Mouse (Mus musculus) lung, postnatal 4 days (tissue): ENCODE data around the gene Ttc28.
A peak's percentile ranks its signal among the peaks of the same experiment; 100 is the strongest.

ENCODE experiments used
- DNase-seq, 2 experiments: peaks; one replicate each; pipeline ENCODE4 v3.0.0; 2021

The Ttc28 gene

GRCm38 (mm10) chr5:111012064-111012463 lies 132.5 kb downstream of the Ttc28 start:
- peak in 1 of 2 experiments; percentile 39 for DNase-seq

DNA sequence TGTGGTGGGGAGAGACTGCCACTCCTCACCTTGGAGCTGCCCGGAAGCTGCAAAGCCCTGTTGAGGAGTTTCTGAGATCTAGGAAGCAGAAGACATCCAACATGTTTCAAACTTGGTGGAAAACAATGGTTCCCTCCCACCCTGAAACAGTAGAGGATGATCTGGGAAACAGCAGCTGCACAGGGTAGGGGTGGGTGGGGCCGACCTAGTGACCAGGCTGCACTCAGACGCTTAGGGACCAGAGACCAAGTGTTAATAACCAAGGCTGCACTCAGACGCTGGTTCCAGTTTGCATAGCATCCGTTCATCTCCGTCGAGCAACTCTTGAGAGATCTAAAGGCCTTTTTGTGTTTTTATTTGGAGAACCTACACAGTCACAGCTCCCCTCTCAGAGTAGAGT lies 133.0 kb downstream of the Ttc28 start:
- no peak for DNase-seq

DNA sequence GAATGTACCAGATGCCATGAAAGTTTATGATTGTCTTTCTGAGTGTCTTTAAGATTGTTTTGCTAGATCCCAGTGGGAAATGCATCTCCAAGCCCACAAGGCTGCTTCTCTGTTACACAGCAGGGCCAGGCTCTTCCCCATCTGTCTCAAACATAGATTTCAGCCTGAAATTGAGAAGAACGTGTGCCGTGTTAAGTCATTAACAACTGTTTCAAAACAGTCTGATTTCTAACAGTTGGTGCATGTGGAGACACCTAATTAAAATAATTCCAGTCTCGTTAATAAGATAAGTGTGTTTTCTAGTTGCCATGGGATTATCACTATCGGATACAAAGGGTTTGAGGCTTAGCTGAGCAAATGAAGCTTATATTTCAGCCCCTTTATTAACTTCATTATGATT lies 135.4 kb downstream of the Ttc28 start:
- DNase-seq: no peak

DNA sequence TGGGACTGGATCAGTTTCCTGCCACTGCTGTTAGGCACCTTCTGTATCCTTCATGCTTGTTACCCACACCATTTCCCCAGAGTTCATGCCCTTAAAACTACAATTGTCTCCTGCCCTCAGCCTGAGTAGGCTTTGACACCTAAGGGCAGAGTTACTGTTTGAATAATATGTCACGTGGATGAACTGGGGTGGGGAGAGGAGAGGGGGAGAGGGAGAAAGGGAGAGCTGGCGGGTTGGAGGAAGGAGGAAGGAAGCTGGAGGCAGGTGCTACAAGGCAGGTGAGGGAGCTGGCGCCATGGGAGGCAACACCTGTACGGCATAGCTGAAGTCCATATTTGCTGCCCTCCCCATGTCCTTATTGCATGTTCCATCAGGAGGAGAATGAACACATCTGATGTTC lies 137.7 kb downstream of the Ttc28 start:
- DNase-seq: no peak

DNA sequence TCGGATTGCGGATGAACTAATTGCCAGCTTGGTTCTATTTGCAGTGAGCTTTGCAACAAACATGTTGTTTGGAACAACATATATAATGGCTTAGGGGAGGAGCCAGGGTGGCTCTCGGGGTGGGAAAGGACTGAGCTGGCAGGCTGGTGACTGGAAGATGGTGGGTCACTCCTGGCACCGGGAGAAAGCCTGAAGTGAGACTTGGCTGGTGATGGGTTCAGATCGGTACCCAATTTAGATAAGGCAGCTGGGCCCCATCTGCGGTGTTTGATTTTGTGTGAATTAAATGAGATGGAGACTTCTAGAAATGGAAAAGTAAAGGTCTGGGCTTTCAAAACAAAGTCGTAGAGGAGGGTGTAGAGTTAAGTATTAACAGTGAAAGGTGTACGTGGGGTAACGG lies 142.7 kb downstream of the Ttc28 start:
- DNase-seq: no peak

GRCm38 (mm10) chr5:111022940-111023339 lies 143.3 kb downstream of the Ttc28 start:
- no peak for DNase-seq

DNA sequence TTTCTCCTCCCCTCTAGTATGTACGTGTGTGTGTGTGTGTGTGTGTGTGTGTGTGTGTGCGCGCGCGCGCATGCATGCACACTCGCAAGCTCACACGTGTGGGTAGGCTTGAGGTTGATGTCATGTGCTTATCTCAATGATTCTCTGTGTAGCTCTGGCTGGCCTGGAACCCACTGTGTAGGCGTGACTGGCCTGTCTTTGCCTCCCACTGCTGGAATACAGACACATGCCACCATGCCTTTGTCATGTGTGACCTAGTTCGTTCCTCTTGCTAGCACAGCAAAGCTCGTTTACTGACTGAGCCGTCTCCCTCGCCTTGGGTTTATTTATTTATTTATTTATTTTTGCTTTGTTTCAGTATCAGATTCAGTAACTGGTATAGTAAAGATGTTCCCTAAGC lies 145.0 kb downstream of the Ttc28 start:
- DNase-seq: no peak

DNA sequence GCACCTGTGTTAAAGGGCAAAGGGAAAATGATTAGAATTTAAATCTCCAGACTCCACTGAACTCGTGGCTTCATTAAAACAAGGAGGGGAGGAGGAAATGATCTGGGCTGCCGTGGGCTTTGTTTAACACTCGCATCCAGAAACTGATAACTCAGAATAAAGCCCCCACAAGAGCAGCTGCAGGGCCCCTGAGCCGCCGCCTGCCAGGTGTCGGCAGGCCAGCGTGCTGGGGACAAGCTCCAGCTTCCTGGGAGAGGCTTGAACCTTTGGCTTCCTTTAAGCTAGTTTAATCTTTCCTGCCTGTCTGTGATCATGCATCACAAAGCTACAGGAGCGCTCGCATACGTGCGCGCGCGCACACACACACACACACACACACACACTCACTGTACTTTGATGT lies 145.9 kb downstream of the Ttc28 start:
- DNase-seq: no peak

DNA sequence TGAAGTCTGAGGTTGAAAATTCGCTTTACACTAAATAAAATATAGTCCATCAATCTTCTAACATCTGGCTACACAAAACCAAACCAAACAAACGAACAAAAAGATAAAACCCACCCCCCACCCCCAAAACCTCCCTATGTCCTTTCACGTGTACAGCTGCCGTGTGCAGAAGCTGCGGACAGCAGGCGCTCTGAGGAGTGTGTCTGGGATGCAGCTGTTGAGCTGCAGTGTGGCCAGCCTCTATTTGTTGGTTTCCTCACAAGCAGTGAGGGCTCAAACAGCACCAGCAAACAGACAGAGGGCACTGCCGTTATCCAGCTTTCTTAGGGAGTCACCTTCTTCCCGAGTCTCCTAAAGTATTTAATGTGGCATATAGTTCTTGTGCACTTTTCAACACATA lies 146.6 kb downstream of the Ttc28 start:
- no peak for DNase-seq

DNA sequence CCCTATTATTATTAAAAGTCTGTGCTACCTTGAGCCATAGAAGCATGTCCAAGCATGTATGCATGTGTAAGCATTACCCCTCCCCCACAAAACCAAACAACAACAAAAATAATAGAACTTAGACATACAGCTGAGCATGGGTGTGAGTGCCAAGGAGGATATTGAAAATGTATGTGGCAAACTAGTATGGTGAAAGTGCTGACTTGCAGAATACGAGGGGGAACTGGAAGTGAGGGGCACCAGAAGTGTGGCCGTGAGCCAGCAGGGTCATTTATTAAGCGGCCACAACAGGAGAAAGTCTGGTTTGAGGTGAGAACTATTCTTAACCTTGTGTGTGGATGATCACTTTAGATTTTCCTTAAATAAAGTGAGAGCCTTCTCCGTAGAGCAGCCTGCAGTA lies 148.7 kb downstream of the Ttc28 start:
- no peak for DNase-seq

DNA sequence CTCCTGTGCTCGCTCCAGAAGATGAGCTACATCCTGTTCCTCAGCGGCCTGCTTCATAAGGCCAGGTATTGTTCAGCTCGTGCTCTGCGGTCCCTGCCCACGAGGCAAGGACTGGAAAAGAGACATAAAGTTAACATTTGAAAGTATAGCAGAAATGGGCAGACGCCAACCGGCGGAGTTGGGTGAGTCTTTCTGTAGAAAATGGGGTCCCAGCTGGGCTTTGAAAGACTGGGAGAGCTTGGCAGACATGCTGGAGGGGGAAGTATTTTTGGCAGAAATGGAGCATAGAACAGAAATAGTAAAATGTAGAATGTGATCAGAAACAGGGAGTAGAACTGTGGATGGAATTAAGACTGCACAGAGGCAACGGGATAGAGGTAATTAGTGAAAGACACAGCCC lies 149.3 kb downstream of the Ttc28 start:
- no peak for DNase-seq

- no peak for DNase-seq
These were observed 153.2 kb downstream of the Ttc28 start for GRCm38 (mm10) chr5:111032687-111033295.

GRCm38 (mm10) chr5:111033489-111033888 lies 153.9 kb downstream of the Ttc28 start:
- DNase-seq: peak in 1 of 2 experiments; percentile 35

- no peak for DNase-seq
These were observed 157.6 kb downstream of the Ttc28 start for GRCm38 (mm10) chr5:111037123-111037748.

- DNase-seq: no peak
These were observed 160.2 kb downstream of the Ttc28 start for GRCm38 (mm10) chr5:111039771-111040170.

- DNase-seq: no peak
These were observed 162.3 kb downstream of the Ttc28 start for GRCm38 (mm10) chr5:111041952-111042351.

- DNase-seq: no peak
These were observed 164.6 kb downstream of the Ttc28 start for GRCm38 (mm10) chr5:111044193-111044592.

- peak in 1 of 2 experiments; percentile 25 for DNase-seq
These were observed 166.8 kb downstream of the Ttc28 start for GRCm38 (mm10) chr5:111046359-111046758.

DNA sequence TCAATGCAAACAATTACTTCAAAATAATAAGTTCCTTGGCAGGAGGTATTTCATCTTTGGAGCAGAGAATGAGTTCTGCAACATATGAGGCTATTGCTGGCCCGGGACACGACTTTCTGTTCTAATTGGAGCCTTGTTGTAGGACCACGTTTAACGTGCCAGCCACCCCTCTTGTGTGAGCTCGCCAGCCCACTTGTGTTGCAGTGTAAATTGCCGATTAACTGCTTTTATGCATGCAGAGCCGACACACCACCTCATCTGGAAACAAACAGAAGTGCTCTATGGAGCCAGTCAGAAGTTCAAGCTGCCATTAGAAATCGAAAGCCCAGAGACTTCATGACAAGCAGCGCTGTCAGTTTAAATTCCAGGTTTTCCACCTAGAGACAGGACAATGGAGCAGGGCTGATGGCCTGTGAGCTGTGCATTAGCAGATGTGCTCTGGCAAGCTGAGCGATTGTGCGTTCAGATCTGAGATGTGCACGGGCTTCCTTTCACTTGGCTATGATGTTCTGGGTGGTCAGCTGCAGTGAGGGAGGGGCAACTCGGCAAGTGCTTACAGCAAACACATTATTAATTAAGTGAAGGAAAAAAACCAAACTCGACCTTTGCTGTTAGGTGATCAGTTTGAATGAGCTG lies 167.4 kb downstream of the Ttc28 start:
- DNase-seq: peak in 1 of 2 experiments; percentile 23

DNA sequence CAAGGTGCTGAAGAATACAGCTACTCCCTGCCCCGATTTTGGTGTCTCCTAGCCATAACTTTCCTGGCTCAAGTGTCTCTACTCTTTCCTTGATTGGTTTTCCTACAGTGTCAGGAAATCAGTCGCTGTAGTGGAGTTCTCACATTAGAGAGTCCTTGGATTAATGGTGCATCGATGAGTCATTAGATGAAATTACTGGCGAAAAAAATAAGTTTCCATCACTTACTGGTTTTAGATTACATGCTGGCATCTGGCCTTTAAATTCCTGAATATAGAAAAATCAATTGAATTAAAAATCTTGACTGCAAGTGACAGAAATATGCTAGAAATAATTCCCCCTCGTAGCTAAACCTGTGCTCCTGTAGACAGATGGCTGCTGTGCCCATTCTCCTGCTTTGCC lies 168.4 kb downstream of the Ttc28 start:
- no peak for DNase-seq

- no peak for DNase-seq
These were observed 170.0 kb downstream of the Ttc28 start for GRCm38 (mm10) chr5:111049584-111049983.

- DNase-seq: peak; percentile 64 to 88
These were observed 170.5 kb downstream of the Ttc28 start for GRCm38 (mm10) chr5:111050135-111050534.

GRCm38 (mm10) chr5:111054380-111054779 lies 174.8 kb downstream of the Ttc28 start:
- DNase-seq: no peak

GRCm38 (mm10) chr5:111054848-111055428 lies 175.3 kb downstream of the Ttc28 start:
- DNase-seq: no peak
